Mouse (Mus musculus) olfactory bulb, adult 2 months (tissue): Measurements from ENCODE around the gene Zfp729b.

Experiments used
- CTCF ChIP-seq: fragments of 200-500 bp; IDR thresholded peaks from 2 replicates; pipeline ENCODE4 v1.5.1; 2012; ENCODE audit warnings: low read depth, mild to moderate bottlenecking, low read length, moderate library complexity; ENCODE audit not compliant: insufficient read depth
- POLR2A ChIP-seq: fragments of 200-500 bp; IDR thresholded peaks from 2 replicates; pipeline ENCODE4 v1.6.1; 2012; ENCODE audit warnings: mild to moderate bottlenecking, low read depth, low read length, moderate library complexity; ENCODE audit not compliant: insufficient read depth

- TF ChIP-seq CTCF: no peak
- no peak for TF ChIP-seq POLR2A
Observed at GRCm38 (mm10) chr13:67652496-67652895, 43.0 kb upstream of the Zfp729b start.
